ENCODE assay signal across 1 mouse cellular context in the genomic region with DNA sequence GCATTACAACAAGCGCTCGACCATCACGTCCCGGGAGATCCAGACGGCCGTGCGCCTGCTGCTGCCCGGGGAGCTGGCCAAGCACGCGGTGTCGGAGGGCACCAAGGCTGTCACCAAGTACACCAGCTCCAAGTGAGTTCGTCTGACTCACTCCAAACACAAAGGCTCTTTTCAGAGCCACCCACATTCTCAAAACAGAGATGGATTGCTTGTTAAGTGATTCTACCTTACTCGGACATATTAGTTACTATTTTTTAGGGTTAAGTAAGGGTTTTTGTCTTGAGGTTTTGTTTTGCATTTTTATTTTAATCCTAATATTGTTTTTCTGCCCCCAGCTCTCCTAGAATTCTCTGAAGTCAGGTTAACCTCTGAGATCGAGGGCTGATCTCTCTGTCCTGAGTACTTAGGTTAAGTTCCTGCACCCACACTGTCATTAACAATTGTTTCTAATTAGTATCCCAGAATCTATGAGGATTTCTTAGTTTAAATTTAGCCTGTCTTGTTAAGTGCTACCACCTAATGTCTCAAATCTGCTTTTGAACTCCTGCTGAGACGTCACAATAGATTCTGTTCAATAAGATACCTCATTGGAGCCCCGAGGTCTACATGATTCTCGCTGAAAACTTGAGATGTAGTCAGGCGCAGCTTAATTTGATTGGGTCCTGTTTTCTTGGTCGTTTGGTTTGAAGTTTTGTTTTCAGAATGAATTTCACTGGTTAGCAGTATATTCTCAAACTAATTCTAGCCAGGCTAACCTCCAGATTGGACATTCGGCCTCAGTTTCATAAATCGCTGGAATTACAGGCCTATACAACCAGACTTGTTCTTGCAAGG.
TF ChIP-seq lines count a peak whose summit lies in the region.

No protein-coding gene starts in this region.

TF ChIP-seq in MEL, 35 proteins besides CTCF, POLR2A, EP300 and RAD21:
- TF ChIP-seq USF1 (IDR thresholded peaks at IDR 0.05; ENCODE audit: low read depth, low read length) (no peak), POLR2AphosphoS5 (IDR thresholded peaks at IDR 0.05; ENCODE audit: borderline replicate concordance, low read depth, low read length) (peak; percentile 77; the same call in 1 of the 2 replicates)
